Mouse (Mus musculus): ENCODE results near the gene Man2a2.

- TF ChIP-seq CTCF (IDR thresholded peaks at IDR 0.05; ENCODE audit: insufficient read depth, low read length) = no peak
- TF ChIP-seq POLR2A (IDR thresholded peaks at IDR 0.05; ENCODE audit: borderline replicate concordance, extremely low read depth, low read depth, low read length) = no peak
These were observed 36.3 kb downstream of the Man2a2 start for GRCm38 (mm10) chr7:80334848-80335247.
